Mouse (Mus musculus) CD4-positive, CD25-positive, alpha-beta regulatory T cell, adult 2 months (primary cell): ENCODE measurements around the gene Pnmal2.

Experiments used
- DNase-seq: peaks from one replicate; pipeline ENCODE4 v3.0.0-alpha.2; 2012; ENCODE audit warnings: low read depth, low spot score

Gene Pnmal2

DNA sequence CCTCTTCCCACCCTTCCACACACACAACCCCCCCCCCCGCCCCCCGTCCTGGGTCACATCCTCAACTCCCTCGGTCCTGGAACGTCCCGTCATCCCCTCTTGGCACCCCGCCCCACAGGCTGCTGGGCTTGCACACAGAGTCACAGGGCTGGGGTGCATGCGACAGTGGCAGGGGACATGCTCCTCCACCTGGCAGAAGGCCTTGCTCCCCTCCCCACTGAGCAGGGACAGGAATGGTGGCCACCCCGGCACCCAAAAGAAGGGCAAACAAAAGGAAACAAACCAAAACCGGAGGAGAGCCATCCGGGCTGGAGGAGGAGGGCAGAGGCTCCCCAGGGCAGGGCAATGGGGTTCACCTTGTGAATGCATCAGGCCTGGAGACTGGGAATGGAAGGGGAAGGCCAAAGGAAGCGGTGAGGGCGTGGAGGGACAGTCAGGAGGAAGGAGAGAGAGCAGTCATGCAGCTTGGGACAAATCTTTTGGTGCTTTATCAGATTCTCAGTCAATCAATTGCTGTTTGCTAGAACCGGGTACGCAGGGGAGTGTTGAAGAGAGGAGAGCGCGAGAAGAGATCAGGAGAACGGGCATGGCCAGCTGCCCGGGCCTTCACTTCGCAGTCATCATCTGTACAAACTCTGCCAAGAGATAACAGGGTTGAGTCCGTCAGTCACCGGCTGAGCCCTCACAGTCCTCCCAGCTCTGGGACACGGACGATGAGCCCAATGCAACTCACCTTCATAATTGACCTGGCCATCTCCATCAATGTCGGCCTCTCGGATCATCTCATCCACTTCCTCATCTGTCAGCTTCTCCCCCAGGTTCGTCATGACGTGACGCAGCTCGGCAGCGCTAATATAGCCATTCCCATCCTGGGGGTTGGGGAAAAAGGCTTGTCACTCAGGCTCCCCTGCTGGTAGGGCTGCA, 27.9 kb upstream of the Pnmal2 start:
- DNase-seq, result no peak

DNA sequence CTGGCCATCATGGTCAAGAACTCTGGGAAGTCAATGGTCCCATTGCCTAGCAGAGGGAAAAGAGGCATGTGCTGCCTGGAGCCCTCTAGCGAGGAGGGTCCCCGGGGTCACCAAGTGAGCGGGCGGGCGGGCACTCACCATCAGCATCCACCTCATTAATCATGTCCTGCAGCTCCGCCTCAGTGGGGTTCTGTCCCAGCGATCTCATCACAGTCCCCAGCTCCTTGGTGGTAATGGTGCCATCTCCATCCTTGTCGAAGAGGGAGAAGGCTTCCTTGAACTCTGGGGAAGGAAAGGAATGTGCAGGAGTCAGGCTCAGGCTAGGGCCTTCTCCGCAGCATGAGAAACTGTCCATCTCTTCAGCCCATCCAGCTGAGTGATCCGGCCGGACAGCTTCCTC, 27.0 kb upstream of the Pnmal2 start:
- DNase-seq, result no peak

DNA sequence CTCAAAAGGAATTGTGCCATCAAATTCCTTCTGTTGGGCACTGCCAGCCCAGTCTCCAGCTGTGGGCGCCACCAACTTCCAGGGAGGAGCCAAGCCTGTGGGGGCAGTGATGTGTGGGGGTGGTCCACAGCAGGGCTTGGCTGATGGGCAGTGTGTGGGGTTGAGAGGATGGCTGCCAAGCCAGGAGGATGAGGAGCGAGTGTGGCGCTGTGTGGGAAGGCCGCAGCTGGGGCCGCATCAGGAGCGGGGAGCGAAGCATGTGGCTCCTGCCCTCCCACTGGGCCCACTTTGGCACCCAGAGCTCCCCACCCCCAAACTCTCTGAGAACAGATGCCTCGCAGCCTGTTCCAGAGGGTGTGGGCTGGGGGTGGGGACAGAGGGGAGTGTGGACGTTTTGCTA, 26.5 kb upstream of the Pnmal2 start:
- DNase-seq, result no peak

DNA sequence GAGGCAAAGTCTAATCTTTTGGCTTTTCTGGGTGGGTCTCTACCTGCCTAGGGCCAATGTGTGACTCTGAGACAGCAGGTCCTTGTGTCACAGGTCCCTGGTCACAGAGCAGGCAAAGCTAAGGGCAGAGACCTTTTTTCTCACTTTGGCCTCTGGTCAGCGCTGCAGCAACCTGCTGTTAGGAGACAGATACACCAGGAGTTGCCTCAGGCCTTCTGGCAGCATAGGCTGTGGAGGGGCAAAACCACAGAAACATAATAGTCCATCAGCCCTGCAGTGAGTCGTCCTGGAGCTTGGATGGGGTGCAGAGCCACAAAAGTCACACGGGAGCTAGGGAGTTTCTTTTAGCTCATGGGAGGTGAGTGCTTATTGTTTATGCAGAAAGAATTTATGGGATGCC, 25.8 kb upstream of the Pnmal2 start:
- no peak for DNase-seq

DNA sequence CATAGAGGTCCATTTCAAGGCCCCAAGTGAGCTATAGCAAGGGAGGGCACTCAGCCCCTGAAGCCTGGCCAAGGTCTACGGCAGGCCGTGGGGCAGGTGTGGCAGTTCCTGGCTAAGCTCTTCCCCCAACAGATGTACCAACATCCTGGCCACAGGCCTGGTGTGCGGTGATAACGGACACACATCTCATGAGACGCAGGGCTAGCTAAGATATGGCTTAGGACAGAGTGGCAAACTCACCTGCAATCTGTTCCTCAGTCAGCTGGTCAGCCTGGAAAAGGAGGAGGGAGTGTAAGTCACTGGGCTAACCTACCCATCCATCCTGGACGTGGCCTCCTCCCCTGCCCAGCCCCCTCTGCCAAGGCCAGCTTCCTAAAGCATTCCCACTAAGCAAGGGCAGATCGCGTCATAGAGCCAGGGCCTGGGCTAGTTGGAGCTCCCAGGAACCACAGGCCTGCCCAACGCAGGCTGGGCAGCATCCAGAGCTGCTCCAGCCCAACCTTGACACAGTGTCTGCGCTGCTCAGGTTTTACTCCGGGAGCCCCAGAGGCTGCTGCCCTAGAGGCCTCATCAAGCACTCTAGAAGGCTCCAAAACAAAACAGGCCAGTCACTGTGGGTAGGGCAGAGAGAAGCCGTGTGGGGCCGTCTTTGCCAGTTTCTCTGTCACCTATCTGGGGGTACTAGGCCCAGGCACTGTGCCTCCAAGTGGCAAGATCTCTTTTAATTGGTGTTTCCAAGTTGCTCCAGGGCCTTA, 24.9 kb upstream of the Pnmal2 start:
- no peak for DNase-seq

DNA sequence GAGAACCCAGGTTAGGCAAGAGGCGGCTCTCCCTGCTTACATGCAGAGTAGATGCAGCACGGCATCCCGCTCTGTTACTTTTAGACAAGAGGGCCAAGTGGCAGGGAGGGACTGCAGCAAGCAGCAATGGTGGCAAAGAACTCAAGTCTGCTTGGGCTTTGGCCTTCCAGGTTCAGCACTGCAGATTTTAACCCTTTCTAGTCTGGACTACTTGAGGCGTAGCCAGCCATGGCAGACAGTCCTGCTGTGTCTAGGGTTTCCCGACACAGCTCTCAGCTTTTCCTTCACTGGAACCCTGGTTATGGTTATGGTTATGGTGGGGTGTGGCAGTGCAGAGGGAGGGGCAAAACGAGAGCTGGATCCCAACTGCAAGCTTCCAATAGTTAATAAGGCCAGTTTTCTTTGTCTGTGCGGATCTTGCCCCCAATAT, 24.3 kb upstream of the Pnmal2 start:
- no peak for DNase-seq

DNA sequence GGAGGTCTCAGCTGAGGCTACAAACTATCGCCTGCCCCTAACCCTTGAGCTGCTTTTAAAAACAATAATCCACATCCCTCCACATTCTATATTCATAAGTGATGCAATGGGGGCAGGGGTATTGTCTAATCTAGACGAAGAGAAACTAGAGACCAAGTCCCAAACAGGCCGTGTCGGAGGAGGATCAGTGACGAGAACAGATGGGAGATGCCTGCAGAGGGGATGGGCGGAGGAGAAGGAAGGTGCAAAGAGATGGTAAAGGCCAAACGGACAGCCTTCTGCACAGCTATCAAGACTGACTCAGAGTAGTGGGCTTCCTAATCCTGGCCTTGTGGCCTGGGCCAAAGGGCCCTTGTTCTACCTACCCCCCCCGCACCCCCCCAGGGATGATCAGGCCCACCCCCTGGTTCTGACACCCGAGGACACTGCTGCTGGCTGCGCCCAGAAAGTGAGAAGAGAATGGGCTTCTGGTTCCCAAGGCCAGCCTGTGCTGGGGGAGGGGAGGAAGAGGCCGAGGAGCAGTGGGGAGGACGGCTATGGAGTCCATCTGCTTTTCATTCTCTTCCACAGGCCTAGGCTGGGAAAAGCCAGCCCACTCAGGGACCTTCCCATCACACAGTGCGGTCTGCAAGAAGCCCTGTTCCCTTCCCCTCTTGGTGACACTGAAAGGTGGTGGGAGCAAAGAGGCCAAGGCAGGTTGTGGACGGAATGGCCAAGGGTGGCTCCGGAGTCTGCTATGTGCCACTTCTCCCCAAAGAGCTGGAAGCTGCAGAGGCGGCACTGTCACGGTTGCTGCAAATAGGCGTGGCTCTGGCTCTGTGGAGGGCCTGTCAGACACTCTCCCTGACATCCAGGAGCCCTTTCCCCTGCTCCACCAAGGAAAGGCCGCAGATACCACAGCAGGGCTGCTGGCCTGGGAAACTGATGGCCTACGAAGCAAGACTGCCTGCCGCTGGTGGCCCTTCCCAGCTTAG, 23.4 kb upstream of the Pnmal2 start:
- DNase-seq, result no peak

DNA sequence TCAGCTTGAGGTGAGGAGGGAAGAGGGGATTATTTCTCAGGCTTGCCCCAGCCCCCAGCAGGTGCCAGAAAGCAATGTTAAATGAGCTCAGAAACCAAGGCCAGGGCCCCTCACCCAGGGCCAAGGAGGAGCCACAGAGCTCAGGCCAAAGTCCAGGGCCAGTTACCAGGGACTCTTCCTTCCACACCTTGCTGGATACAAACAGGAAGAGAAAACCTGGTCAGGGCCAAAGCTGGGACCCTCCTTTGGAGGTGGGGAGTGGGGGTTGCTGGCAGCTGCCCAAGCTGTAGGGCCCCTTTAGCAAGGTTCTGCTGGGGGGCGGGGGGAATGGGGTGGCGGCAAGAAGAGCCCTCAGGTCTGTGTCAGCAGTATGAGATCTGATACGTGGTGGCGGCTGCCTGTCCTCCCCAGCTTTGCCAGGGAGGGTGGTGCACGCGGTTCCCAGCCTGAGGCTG, 22.6 kb upstream of the Pnmal2 start:
- DNase-seq, result no peak

DNA sequence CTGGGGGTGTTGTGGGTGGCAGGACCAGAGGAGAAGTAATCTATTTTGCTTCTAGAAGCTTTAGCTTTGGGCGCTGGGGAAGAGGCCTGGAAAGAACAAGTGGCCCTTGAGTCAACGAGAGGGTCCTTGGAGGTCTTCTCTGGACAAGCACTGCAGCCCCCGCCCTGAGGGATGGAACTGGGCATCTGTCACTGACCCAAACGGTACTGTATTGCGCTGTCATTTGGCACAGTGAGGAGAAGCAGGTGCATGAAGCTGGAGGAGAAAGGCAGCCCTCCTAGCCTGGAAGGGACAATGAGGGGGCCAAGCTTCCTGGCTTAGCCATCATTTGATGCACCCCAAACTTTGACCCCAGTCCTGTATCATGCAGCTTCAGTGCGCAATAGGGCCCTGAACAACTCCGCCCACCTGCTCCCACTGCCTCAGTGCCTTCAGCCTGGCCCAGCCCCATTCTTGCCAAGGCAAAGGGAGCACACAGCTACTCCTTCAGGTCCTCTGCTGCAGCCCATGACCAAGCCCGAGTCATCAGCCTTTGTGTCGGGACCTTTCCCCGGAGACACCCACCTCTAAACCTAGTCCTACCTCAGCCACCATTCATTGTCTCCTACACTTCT, 22.0 kb upstream of the Pnmal2 start:
- DNase-seq, result peak; percentile 42

DNA sequence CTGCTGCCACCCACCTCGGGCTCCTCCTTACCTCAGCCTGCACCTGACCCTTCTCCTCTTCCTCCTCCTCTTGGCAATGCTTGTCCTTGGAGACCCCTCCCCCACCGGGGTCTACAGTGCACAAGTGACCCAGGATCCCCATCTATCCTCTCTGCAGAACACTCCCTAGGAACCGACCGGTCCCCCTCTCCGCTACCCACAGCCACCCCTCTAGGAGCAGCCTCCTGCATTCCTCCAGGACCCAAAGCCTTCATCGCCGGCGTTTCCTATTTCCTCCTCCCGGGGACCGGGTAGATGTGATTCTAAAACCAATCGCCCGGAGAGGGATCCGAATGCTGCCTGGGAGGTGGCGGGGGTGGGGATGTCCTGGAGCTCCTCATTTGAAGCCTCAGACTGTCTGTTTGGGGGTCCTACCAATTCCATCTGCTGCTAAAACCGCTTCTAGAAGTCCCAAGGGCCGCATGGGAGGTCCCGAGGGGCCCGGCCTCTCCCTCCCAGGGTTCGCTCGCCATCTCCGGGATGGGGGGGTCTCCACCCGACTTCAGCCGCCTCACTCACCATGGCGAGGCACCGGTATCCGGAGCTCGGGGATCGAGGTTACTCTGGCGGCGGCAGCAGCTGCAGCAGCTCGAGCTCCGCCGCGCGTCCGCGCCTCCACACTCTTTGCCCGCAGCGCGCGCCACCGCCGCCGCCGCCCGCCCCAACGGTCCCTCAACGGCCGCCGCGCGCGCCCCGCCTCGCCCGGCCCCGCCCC, 21.0 kb upstream of the Pnmal2 start:
- DNase-seq, result no peak

DNA sequence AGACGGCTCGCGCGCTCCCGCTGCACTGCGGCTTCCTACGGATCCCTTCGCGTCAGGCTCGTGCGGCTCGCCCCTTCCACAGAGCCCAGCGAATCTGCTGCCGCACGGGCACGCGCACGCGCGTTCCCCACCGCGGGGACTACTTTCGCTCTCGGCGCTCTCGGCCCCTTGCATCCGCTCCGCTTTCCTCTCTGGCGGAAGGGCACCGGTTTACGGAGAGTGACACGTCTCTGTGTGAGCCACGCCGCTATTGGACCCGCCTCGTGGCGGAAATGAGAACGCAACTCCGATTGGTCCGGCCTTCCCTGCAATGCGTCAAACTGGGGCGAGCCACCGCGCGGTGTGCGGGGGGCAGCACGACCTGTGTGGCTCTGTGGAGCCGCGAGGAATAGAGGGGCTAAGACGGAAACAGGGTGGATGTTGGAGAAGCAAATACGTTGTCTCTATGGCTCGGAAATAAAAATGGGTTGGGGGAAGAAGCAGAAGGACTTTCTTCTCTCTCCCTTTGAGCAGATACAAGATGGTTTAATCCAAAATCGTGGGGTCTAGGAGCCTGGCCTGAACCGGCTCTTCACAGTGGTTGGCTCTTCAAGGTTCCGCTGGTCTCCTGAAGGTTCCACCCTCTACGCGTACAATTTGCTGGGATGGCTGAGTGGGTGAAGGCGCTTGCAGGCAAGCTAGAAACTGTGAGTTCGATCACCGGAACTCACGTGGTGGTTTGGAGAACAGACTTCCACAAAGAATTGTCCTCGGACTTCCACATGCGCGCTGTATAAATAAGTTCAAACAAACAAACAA, 20.2 kb upstream of the Pnmal2 start, which contains the start of gene Calm3:
Gene Calm3 (minus strand): TSS at position 78 of the 798 bp plus-strand sequence.
- peak; percentile 100 for DNase-seq

DNA sequence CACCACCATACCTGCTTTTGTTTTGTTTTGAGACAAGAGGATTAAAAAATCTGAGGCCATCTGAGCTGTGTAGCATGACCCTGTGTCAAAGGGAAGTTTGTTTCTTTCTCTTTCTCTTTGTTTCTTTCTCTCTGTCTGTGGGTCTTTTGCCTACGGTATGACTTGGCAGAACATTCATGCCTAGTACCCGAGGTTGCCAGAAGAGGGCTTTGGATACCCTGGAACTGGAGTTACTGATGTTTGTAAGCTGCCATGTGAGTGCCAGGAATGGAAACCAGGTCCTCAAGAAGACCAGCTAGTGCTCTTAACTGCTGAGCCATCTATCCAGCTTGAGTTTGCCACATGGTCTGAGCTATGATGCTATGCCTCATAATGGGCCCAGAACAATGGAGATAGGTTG, 16.1 kb upstream of the Pnmal2 start:
- no peak for DNase-seq

DNA sequence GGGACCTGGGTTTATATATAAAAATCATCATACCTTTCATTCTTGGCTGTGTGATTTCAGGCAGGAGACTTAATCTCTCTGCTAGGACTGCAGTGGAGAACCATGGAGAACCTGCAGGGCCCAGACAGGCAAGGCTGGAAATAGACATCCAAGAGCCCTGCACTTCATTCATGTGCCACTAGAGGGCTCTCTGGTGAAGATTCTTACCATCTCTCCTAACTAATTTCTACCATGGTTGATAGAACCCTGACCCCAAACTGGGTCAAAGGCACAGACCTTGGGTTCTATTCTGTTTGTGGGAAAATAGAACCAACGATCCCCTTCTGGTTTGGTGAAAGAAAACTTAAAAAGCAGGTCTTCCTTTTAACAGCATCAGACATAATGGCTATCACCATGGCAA, 13.6 kb upstream of the Pnmal2 start:
- DNase-seq, result peak; percentile 82

DNA sequence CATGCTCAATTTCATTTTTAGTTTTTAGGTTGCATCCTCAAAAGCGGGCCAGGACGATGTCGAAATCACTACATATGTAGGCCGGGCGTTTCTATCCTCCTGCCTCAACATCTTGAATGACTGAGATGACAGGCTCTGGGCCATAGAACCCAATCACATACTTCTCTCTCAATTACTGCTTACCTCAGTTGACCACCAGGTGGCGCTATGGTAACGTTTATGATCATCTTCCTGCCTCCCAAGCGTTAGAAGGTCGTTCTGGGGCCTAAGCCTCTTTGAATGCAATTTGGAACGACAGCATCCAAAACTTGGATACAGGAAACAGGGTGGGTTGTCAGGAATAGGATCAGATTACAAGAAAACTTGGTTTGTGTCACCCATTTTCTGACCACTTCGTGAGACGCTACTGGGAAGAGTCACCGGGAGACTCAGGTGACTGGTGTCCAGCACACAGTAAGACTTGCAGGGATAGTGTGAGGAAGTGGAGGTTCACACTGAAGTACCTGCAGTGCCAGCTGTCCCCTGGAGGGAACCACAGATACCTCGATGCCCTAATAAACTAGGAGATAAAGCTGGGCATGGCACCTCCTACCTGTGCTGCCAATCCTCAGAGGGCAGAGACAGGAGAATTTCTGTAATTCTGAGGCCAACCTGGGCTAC, 12.4 kb upstream of the Pnmal2 start:
- DNase-seq, result peak; percentile 93

DNA sequence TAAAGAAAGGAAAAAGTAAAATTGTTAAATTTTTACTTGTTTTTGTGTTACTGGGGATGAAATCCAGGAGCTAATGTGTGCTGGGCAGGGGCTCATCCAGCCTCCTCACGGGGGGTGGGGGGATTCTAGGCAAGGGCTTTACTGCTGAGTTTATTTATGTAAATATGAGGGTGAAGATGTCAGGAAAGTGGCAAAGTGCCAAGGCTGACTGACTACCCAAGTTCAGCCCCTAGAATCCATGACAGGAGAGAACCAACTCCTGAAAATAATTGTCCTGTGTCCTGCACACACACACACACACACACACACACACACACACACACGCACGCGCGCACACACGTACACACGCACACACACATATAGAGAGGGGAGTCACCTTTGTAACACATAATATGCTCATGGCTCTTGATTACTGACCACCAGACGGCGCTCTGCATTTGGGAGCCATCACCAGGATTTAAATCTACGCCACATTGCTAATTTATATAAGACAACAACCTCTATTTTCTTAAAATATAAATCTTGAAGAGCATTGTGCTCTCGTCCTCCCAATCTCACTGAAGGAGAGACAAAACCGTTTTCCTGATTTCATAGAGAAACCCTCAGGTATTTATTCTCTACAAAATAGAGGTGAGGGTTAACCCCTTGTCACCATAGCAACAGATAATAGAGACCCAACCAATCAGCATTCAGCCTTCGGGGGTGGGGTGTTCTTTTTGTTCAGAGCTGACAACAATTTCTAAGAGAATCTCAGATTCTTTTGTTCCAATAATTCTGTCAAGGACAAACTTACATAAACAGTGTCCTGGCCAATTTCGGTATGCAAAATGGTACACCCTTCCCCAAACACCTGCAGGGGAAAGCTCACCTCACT, 11.5 kb upstream of the Pnmal2 start:
- peak; percentile 85 for DNase-seq

DNA sequence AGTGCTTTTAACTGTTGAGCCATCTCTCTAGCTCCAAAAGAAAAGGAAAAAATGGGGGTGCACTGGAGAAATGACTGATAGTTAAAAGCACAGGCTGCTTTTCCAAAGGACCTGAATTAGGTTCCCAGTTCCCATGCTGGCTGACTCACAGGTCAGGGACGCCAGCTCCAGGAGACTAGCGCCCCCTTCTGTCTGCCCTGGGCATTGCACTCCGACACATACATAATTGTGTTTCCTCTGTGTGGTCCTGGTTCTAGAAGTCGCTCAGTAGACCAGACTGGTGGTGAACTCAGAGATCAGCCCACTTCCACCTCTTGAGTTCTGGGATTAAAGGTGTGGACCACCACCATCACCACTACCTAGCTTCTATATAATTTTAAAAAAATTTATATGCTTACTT, 7.2 kb upstream of the Pnmal2 start:
- DNase-seq, result peak; percentile 44

DNA sequence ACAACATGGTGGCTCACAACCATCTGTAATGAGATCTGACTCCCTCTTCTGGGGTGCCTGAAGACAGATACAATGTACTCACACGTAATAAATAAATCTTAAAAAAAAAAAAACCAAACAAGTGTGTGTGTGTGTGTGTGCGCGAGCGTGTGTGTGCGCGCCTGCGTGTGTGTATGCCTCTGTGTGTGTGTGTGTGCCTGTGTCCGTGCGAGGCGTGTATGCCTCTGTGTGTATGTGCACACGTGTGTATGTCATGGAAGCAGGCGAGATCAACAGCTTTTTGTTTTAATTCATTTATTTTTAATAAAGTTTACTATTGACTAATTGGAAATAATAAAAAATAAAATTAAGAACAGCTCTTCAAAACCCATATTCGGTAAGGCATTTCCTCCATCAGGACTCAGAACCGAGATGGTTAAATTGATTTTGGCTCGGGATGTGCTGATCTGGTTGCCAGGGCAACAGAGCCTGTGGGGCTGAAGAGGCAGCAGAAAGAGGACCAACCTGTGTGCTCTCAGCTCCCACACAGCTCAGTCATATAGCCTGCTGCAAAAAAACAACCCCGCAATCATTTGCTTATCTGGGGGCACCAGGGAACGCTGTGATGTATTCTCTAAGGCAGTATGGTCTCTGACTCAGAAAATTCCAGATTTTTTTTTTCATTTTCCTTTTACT, 6.2 kb upstream of the Pnmal2 start:
- DNase-seq, result no peak
